9 mouse cellular contexts compared by ENCODE assay signal in genomic region chr7:136501855-136502847, GRCm38 (mm10).
DNase-seq lines count a peak whose midpoint lies in the region; ATAC-seq lines count a peak whose summit lies in the region.
"Had no signal": no experiment of that assay in that cellular context is flagged by ENCODE, and none has a peak within 500 bp of the region (broad histone marks: within the 10 kb centered on the region; RNA-seq: fewer than 3 reads in every experiment).

No protein-coding gene starts in this region.

- H3K27me3 ChIP-seq in heart, embryonic 16.5 days (ENCODE audit: control insufficient read depth, insufficient read depth, low read length), result peaks cover 11% of the 10 kb centered on the region
- H3K27me3 ChIP-seq in neural tube, embryonic 11.5 days (ENCODE audit: control insufficient read depth, insufficient read depth, low read length), result no peaks in the 10 kb centered on the region; the same call in 1 of the 2 replicates

- H3K4me3 ChIP-seq in heart, embryonic 16.5 days (ENCODE audit: low read length), result no peak overlapping the region
- no peak overlapping the region for H3K4me3 ChIP-seq in neural tube, embryonic 11.5 days (ENCODE audit: low read depth, low read length)
- H3K4me3 ChIP-seq: midbrain, embryonic 12.5 days had no signal

- ATAC-seq in heart, embryonic 16.5 days (replicated peaks; ENCODE audit: extremely low read depth, insufficient read depth, low FRiP score), result peak; percentile 73
- no peak for ATAC-seq in neural tube, embryonic 11.5 days (ENCODE audit: insufficient read depth, low FRiP score, low TSS enrichment)

- no peak overlapping the region; the same call in 1 of the 2 replicates for H3K9ac ChIP-seq in heart, embryonic 16.5 days (ENCODE audit: low read length)
- H3K9ac ChIP-seq in neural tube, embryonic 11.5 days (ENCODE audit: low read length), result no peak overlapping the region
- H3K9ac ChIP-seq: midbrain, embryonic 12.5 days had no signal

- H3K36me3 ChIP-seq in heart, embryonic 16.5 days (ENCODE audit: control insufficient read depth, insufficient read depth), result no peaks in the 10 kb centered on the region
- no peaks in the 10 kb centered on the region for H3K36me3 ChIP-seq in neural tube, embryonic 11.5 days (ENCODE audit: control insufficient read depth, insufficient read depth, low read length)
- H3K36me3 ChIP-seq: midbrain, embryonic 12.5 days had no signal

- peaks cover 6% of the 10 kb centered on the region for H3K4me1 ChIP-seq in heart, embryonic 16.5 days (ENCODE audit: control insufficient read depth, insufficient read depth, low read length)
- peaks cover 10% of the 10 kb centered on the region; the same call in 1 of the 2 replicates for H3K4me1 ChIP-seq in neural tube, embryonic 11.5 days (ENCODE audit: control insufficient read depth, insufficient read depth, low read length)

- 41% methylated on average over 32 of the region's 32 CpGs for WGBS in heart, embryonic 16.5 days
- WGBS in neural tube, embryonic 11.5 days, result 42% methylated on average over 32 of the region's 32 CpGs

- peak overlapping the region; percentile 24; the same call in 1 of the 2 replicates for H3K27ac ChIP-seq in heart, embryonic 16.5 days (ENCODE audit: low read length)
- H3K27ac ChIP-seq in neural tube, embryonic 11.5 days (ENCODE audit: low read depth, low read length), result peak overlapping the region; percentile 21; the same call in 1 of the 2 replicates
- H3K27ac ChIP-seq: midbrain, embryonic 12.5 days had no signal

- H3K4me2 ChIP-seq in heart, embryonic 16.5 days (ENCODE audit: low read depth, low read length), result peak overlapping the region; percentile 34
- peak overlapping the region; percentile 9; the same call in 1 of the 2 replicates for H3K4me2 ChIP-seq in neural tube, embryonic 11.5 days (ENCODE audit: low read depth)
- H3K4me2 ChIP-seq: midbrain, embryonic 12.5 days had no signal

- peak; percentile 20 for DNase-seq in gastrocnemius, postnatal 14 days
- DNase-seq in gastrocnemius, adult 18-20 months (ENCODE audit: low spot score), result no peak
- DNase-seq in kidney, postnatal 14 days, result peak; percentile 87
- DNase-seq in neural tube, embryonic 11.5 days (ENCODE audit: low spot score), result peak; percentile 43
- DNase-seq in left cerebral cortex, adult 18-20 months (ENCODE audit: low spot score in 2 of 2), result no peak
- no peak for DNase-seq in frontal cortex, adult 2 months (ENCODE audit: extremely low spot score in 1 of 2, low spot score in 1 of 2)
- no peak for DNase-seq in cerebellum, adult 11-12 months

- intact Hi-C loops in gastrocnemius, postnatal 14 days (cut with DNase I; ENCODE audit: low total_unique reads), result no loop called here

- H3K9me3 ChIP-seq in heart, embryonic 16.5 days (replicated peaks; ENCODE audit: control insufficient read depth, low read length), result no peaks in the 10 kb centered on the region
- H3K9me3 ChIP-seq in neural tube, embryonic 11.5 days (ENCODE audit: control insufficient read depth, low read length), result no peaks in the 10 kb centered on the region
- H3K9me3 ChIP-seq: midbrain, embryonic 12.5 days had no signal

Comparison
In these comparisons a context has a peak if more than half of its experiments do, and no peak if none do; other contexts are left out.
1. DNase-seq: peak in gastrocnemius, postnatal 14 days (single experiment), kidney, postnatal 14 days (single experiment) and neural tube, embryonic 11.5 days (single experiment); none in gastrocnemius, adult 18-20 months (single experiment), left cerebral cortex, adult 18-20 months (0 of 2), frontal cortex, adult 2 months (0 of 2) and cerebellum, adult 11-12 months (single experiment).